Mouse (Mus musculus) ES-E14 (cell line): Measurements from ENCODE around the gene Isg20l2. TPM values are rescaled to one million over a fixed set of nuclear protein-coding genes. Genes with fewer than 3 reads are reported as not detected.

Experiments used
- DNase-seq: peaks from one replicate; pipeline ENCODE4 v3.0.0-alpha.2; 2013; ENCODE audit warnings: low read depth, low spot score
- H3K27ac ChIP-seq: 2 replicates; pipeline ENCODE4 v1.5.1; 2012; ENCODE audit warnings: low read depth, mild to moderate bottlenecking, low read length, moderate library complexity, mixed read lengths; ENCODE audit not compliant: poor library complexity, insufficient read depth, severe bottlenecking
- H3K36me3 ChIP-seq: 2 replicates; pipeline ENCODE4 v1.6.1; 2012; ENCODE audit warnings: mild to moderate bottlenecking, low read length, moderate library complexity, mixed read lengths; ENCODE audit not compliant: control insufficient read depth, poor library complexity, insufficient read depth, severe bottlenecking
- H3K4me1 ChIP-seq, 2 experiments: fragments of 150-350 bp in 1 of 2; sonication (generic) in 1 of 2; 2 replicates each; pipeline ENCODE4 v1.6.1; 2012; ENCODE audit warnings: low read length in 2 of 2, mild to moderate bottlenecking in 1 of 2, mixed read lengths in 1 of 2; ENCODE audit not compliant: control insufficient read depth in 2 of 2, insufficient read depth in 2 of 2, poor library complexity in 1 of 2
- H3K4me3 ChIP-seq, 2 experiments: fragments of 150-350 bp in 1 of 2; sonication (generic) in 1 of 2; 2 replicates each; pipeline ENCODE4 v1.5.1; 2012; ENCODE audit warnings: low read length in 2 of 2, low read depth in 1 of 2, mild to moderate bottlenecking in 1 of 2, mixed read lengths in 1 of 2; ENCODE audit not compliant: insufficient read depth in 1 of 2, poor library complexity in 1 of 2, severe bottlenecking in 1 of 2
- H3K9ac ChIP-seq: 2 replicates; pipeline ENCODE4 v1.6.1; 2012; ENCODE audit warnings: low read depth, mild to moderate bottlenecking, low read length, mixed read lengths; ENCODE audit not compliant: poor library complexity, insufficient read depth, severe bottlenecking
- H3K9me3 ChIP-seq: fragments of 150-350 bp; sonication (generic); 2 replicates; pipeline ENCODE4 v1.6.1; 2012; ENCODE audit warnings: low read depth, mild to moderate bottlenecking, low read length; ENCODE audit not compliant: control insufficient read depth, insufficient read depth
- CHD2 ChIP-seq: IDR thresholded peaks from 2 replicates; pipeline ENCODE4 v1.6.1; 2014; ENCODE audit warnings: mild to moderate bottlenecking, low read depth, low read length, inconsistent platforms
- HCFC1 ChIP-seq: IDR thresholded peaks from 2 replicates; pipeline ENCODE4 v1.6.1; 2012; ENCODE audit warnings: low read length, inconsistent platforms, borderline replicate concordance; ENCODE audit not compliant: insufficient read depth
- MAFK ChIP-seq: IDR thresholded peaks from 2 replicates; pipeline ENCODE4 v1.6.1; 2014; ENCODE audit warnings: mild to moderate bottlenecking, low read depth, low read length, inconsistent platforms; ENCODE audit not compliant: insufficient read depth
- ZC3H11A ChIP-seq: IDR thresholded peaks from 2 replicates; pipeline ENCODE4 v1.6.1; 2012; ENCODE audit warnings: low read depth, mild to moderate bottlenecking, inconsistent platforms, low read length, borderline replicate concordance
- ZNF384 ChIP-seq: IDR thresholded peaks from 2 replicates; pipeline ENCODE4 v1.6.1; 2012; ENCODE audit warnings: low read depth, low read length, inconsistent platforms
- in situ Hi-C, 2 experiments: fragments of 600-800 bp; cut with MboI; formaldehyde crosslinking; loops; one replicate each; pipeline ENCODE4 v1.15.1; 2025; ENCODE audit warnings: low sequenced_read_pairs in 2 of 2, inconsistent platforms in 1 of 2; ENCODE audit not compliant: unreplicated experiment in 2 of 2
- total RNA-seq: library from RNA; depleted of rRNA; stranded (reverse); fragments of 300-350 nt; gene quantifications from 2 replicates; pipeline ENCODE4 v1.2.3, GENCODE M21; 2012

Gene Isg20l2
- total RNA-seq, 1 experiment, result 40.1 TPM

DNA sequence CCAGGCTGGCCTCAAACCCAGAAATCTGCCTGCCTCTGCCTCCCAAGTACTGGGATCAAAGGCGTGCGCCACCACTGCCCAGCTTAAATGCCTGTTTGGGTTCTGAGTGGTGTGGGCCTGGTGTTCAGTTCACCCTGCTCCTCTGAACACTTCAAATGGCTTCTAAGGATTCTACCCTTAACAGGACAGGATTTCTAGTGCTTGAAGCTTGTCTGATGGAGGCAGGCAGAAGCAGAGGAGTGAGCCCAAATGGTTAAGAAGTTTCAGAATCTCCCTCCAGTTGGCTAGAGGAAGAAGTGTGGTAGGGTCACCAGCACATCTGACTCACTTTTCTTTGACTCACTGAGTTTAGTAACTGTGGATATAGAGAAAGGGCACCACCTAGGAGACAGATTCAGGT is 20.7 kb upstream of the Isg20l2 start:
- H3K4me3 ChIP-seq, result peak overlapping the region; percentile 47 to 78; a peak in 3 of 4 replicates
- H3K4me1 ChIP-seq, result peaks cover 13 to 18% of the 10 kb centered on the region in 2 experiments
- in situ Hi-C loops, result no loop called here
- DNase-seq, result no peak
- H3K36me3 ChIP-seq, result peaks cover 24% of the 10 kb centered on the region
- TF ChIP-seq MAFK, result no peak
- no peak for TF ChIP-seq ZC3H11A
- TF ChIP-seq ZNF384, result no peak
- no peak for TF ChIP-seq CHD2
- TF ChIP-seq HCFC1, result no peak
- H3K9me3 ChIP-seq, result no peaks in the 10 kb centered on the region
- H3K27ac ChIP-seq, result peak overlapping the region; percentile 89
- peak overlapping the region; percentile 46; the same call in 1 of the 2 replicates for H3K9ac ChIP-seq

DNA sequence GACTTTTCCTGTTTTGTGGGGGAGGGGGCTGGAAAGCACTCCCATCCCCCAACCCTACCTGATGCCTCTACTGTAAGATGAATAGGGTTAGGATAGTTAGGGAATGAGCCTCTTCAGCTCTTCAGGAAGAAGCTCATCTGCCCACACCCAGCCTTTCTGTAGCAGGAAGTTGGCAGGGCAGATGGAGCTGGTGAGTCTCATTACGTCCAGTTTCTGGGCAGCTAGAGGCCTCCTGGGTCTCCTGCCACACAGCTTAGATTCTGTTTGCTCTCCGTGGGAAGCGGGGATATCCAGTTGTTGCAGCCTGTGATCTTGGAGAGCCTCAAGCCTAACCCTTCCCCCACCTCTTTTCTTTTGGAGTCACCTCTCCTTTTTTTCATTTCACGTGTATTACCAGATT is 20.2 kb upstream of the Isg20l2 start:
- no peaks in the 10 kb centered on the region for H3K9me3 ChIP-seq
- H3K4me3 ChIP-seq, result peak overlapping the region; percentile 47 to 78
- TF ChIP-seq ZC3H11A (no peak), MAFK (no peak), ZNF384 (no peak), CHD2 (no peak), HCFC1 (no peak)
- peaks cover 13 to 18% of the 10 kb centered on the region in 2 experiments for H3K4me1 ChIP-seq
- in situ Hi-C loops, result no loop called here
- peak overlapping the region; percentile 89 for H3K27ac ChIP-seq
- no peak for DNase-seq
- H3K9ac ChIP-seq, result peak overlapping the region; percentile 67
- peaks cover 28% of the 10 kb centered on the region for H3K36me3 ChIP-seq

DNA sequence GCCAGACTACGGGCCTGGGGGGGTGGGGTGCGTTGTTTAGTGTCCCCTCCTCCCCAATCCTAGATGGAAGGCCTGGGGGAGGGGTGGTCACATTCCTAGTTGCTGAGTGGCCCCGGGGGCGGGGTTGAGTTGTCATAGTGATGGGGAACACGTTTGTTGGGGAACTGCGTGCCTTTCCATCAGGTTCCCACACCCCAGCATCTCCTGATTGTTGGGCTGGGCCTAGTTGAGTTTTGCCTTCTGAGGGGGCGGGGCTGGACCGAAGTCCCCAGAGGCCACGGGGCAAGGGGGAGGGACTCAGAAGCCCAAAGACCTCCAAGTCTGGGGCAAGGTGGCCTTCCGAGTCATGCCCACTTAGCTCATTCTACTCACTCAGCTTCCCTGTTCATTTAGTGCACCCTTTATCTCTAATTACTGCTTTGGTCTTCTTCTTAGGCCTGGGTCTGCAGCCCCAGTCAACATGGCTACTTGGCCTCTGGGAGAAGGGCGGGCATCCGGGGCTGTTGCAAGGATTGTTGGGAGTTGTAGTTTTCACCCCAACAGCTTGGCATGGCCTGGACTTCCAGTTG is 19.5 kb upstream of the Isg20l2 start:
- Histone ChIP-seq H3K4me3 (peak overlapping the region; percentile 78 to 87), H3K9ac (peak overlapping the region; percentile 67), H3K4me1 (peaks cover 13 to 18% of the 10 kb centered on the region in 2 experiments), H3K36me3 (peaks cover 32% of the 10 kb centered on the region), H3K9me3 (no peaks in the 10 kb centered on the region), H3K27ac (peak overlapping the region; percentile 89)
- TF ChIP-seq ZC3H11A (no peak), ZNF384 (no peak), HCFC1 (peak; percentile 92), CHD2 (no peak; the same call in 1 of the 2 replicates), MAFK (no peak)
- in situ Hi-C loops, result no loop called here
- DNase-seq, result peak; percentile 94

DNA sequence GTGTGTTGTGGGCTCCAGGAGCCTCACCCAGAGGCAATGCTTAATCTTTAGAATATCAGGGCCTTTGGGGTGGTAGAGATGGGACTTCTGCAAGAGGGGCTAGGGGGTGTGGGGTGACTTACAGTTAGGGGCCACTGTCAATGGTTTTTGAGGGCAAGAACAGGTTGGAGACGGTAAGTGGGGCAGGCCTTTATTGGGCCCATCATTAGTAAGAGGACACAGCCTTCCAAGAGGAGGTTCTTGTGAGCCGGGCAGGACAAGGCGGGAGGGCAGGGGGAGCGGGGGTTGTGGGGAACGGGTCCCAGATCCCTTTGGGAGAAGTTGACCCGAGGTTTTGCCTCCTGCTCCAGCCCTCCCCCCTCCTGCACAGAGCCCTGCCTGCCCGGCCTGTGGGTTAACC is 16.6 kb upstream of the Isg20l2 start:
- peaks cover 43% of the 10 kb centered on the region for H3K36me3 ChIP-seq

More for the DNA sequence above, 16.6 kb upstream of the Isg20l2 start:
- in situ Hi-C loops, result no loop called here
- Histone ChIP-seq H3K9me3 (no peaks in the 10 kb centered on the region), H3K9ac (no peak overlapping the region), H3K4me1 (peaks cover 12 to 18% of the 10 kb centered on the region in 2 experiments), H3K27ac (no peak overlapping the region), H3K4me3 (no peak overlapping the region)
- no peak for TF ChIP-seq HCFC1
- TF ChIP-seq ZNF384, result no peak
- no peak for TF ChIP-seq CHD2
- no peak for TF ChIP-seq ZC3H11A
- no peak for DNase-seq
